16 mouse cellular contexts compared by ENCODE assay signal in the genomic region with DNA sequence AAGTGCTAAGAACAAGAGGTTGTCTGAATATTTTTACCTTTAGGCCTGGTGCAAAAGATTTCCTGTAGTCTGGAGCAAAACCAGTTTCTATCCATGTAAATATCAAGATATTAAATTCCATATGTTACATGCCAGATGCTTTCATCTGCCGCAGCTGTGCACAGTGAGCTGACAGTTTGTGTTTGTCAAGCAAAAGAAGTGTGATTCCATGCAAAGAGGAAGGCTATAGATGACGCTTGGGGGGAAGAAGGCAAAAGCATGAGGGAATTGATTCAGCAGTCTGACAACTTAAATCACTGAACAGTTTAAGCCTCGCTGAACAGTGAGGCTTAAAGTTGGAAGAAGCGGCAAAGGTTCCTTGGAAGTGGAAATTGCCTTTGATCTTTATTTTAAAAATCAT.
"Had no signal": no experiment of that assay in that cellular context is flagged by ENCODE, and none has a peak within 500 bp of the region (broad histone marks: within the 10 kb centered on the region; RNA-seq: fewer than 3 reads in every experiment).

No protein-coding gene starts in this region.

- H3K27ac ChIP-seq: neural tube, embryonic 12.5 days; neural tube, embryonic 13.5 days; neural tube, embryonic 15.5 days; stomach, embryonic 15.5 days; stomach, postnatal 0 days had no signal

- H3K4me3 ChIP-seq: neural tube, embryonic 12.5 days; neural tube, embryonic 13.5 days; neural tube, embryonic 15.5 days; stomach, embryonic 15.5 days had no signal

- H3K27me3 ChIP-seq: neural tube, embryonic 12.5 days; neural tube, embryonic 13.5 days; neural tube, embryonic 15.5 days; stomach, embryonic 15.5 days had no signal

- DNase-seq: right cerebral cortex, adult 18-20 months; right cerebral cortex, postnatal 14 days; right cerebral cortex, postnatal 25 days; right cerebral cortex, postnatal 4 days; spleen, adult 18-20 months; thymus, adult 18-20 months; thymus, adult 2 months; thymus, postnatal 14 days; thymus, postnatal 25 days; thymus, postnatal 36 days; thymus, postnatal 4 days had no signal

- H3K4me1 ChIP-seq: neural tube, embryonic 12.5 days; neural tube, embryonic 13.5 days; neural tube, embryonic 15.5 days; stomach, embryonic 15.5 days had no signal

- H3K36me3 ChIP-seq: neural tube, embryonic 12.5 days; neural tube, embryonic 13.5 days; neural tube, embryonic 15.5 days; stomach, embryonic 15.5 days had no signal

- H3K9ac ChIP-seq: neural tube, embryonic 12.5 days; neural tube, embryonic 13.5 days; neural tube, embryonic 15.5 days; stomach, embryonic 15.5 days had no signal

- H3K9me3 ChIP-seq: neural tube, embryonic 12.5 days; neural tube, embryonic 13.5 days; neural tube, embryonic 15.5 days; stomach, embryonic 15.5 days had no signal

- H3K4me2 ChIP-seq: neural tube, embryonic 12.5 days; neural tube, embryonic 13.5 days; neural tube, embryonic 15.5 days; stomach, embryonic 15.5 days had no signal
